Mouse (Mus musculus) CD8-positive naive resting alpha-beta T cell, adult 2 months (primary cell): ENCODE results near the gene Cabp7.

Source experiments
- DNase-seq, 2 experiments: peaks; one replicate each; pipeline ENCODE4 v3.0.0; 2022; ENCODE audit warnings: low read depth in 2 of 2, low spot score in 2 of 2

The Cabp7 gene

DNA sequence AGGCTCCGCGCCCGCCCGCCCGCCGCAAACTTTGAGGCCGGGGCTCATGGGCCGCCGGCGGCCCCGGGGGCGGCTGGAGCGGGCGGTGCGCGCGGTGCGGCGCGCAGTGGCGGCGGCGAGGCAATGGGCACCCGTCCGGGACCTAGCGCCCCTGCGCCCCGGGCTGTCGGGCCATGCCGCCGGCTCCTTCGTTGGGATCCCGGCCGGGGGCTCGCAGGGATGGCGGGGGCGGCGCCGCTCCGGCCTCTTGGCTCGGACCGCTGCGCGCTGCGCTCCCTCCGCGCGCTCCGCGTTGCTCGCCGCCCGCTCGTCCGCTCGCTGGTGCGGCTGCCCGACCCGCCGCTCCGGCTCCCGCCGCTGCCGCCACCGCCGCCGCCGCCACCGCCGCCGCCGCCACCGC, at the start of gene Cabp7:
Gene Cabp7 (minus strand): TSS at position 46 of the 400 bp plus-strand sequence.
- no peak for DNase-seq

DNA sequence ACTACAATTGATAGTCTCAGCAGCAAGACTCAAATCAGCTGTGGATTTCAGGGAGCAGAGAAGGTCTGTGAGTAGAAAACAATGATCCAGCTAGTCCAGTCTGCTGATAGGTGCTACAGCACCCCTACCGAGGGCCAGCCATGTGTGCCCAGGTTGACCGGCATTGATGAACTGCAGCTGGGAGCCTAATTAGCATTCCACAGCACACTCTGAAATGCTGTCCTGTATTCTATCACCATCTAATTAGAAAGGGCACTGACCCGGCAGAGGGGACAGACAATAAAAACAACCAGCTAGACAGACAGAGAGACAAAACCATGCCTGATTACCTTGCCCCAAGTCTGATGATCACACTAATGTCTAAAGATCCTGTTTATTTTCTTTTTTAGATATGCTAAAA, 46.4 kb upstream of the Cabp7 start:
- no peak for DNase-seq

DNA sequence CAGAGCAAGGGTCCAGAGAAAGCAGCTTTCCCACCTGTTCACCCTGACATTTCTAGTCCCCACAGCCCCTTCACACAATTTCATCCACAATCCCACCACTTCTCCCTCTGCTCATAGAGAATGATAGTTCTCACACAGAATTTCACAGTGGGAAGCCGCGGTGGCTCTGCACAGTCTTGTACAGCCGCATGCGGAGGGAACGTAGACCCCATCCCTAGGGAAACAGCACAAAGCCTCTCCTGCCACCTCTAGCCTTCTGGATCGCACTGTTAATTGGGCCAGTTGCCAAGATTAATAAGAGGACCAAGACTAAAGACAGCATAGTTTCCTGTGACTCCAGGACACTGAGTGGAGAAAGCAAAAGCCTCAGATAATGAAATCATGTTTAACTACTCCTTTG, 45.0 kb upstream of the Cabp7 start:
- DNase-seq: no peak

DNA sequence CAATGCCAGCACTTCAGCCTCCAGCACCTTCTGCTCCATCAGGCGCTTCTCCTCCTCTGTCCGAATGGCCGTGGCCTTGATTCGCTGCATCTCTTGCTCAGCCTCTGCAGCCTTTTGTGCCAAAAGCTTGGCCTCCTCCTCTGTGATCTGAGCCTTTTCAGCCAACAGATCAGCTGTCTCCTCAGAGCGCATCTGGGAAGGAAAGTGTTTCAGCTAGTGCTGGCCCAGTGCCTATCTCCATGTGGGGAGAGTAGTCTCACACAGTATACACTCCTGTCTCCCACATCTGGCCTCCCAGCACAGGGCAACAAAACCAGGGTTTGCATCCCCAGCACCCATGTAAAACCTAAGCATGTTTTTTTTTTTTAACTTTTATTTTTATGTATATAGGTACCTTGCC, 43.1 kb upstream of the Cabp7 start:
- no peak for DNase-seq

DNA sequence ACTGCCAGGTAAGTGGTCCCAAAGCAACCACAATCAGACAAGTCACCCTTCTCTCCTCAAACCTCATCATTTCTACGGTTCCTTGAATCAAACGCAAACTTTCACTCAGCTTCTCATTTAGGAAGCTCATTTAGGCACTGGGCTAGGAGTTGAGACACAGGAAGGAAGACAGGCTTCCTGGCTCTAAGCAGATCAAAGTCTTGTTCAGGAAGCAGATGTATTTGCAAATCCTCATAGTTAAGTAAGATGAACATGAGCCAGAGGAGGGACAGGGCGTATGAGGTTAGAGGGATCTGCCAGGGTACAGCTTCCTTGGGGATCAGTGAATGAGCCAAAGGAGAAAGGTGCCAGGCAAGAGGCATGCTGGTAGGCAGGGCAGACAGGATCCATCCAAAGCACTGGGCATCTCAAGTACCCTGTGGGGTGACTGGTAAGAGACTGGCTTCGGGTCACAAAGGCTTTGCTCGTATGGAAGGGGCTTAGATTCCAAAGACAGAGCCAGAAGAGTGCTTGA, 38.1 kb upstream of the Cabp7 start:
- DNase-seq: no peak

DNA sequence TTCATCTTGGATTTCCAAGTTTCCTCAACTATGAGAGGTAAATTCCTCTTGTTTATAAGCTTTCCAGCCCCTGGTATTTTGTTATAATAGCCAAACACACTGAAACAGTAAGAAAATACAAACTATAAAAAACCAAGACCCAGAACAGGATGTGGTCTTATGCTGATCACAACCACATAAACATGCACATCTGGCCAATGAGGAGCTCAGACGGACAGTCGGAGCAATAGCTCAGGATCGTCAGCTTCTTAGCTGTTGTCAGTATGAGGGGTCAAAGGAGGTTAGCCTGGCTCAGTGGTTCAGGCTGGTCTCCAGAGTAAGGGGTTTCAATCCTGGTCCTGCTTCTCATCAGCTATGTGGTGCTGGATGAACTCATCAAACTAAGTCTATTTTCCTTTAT, 36.5 kb upstream of the Cabp7 start:
- no peak for DNase-seq

DNA sequence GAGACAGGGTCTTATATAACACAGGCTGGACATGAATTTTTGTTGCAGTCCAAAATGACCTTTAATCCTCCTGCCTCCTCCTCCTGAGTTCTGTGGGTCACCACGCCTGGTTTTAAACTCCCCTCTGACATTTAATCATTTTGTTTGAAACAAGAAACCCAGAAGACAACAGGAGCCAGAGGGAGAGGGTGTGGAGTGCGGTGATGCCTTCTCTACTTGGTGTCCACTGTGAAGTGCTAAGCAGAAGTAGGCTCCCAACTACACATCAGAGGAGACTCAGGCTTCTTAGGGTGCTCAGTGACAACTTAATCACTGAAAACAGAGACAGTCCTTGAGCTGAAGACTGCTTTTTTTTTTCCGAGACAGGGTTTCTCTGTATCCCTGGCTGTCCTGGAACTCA, 34.3 kb upstream of the Cabp7 start:
- DNase-seq: no peak

DNA sequence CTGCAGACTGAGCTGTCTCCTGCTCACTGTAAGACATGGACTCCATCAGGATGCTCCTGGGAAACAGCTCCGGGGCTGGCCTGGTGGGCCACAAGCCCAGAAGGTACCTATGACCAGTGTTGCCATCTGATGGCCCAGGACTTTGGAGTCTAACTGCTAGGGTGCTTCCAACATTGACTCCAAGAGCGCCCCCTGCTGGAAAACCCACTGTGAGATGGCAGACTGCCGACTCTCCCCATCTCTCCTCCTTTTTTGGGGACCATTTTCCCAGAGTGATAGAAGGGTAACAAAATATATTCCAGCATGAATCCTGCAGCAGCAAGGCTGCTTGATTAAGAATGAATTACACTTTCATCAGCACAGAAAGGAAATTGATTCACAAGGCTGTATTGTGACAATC, 26.3 kb upstream of the Cabp7 start:
- peak; percentile 26 to 43 for DNase-seq

DNA sequence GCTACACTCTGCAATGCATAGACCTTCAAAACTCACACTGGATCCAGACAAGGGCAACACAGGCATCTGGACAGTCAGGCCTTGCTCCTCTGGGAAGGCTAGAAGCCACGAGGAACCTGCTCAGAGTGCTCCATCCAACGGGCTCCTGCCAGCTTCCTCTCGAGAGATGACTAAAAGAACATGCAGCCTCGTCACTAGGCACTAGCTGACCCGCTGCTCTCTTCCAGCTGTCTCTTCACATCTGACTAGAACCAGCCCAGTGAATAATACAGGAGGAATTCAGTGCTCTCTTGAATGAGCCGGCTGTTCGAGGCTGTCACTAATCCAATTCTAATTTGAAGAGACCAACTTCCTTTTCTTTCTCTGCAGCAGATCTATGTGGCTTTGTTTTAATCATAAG, 25.2 kb upstream of the Cabp7 start:
- DNase-seq: no peak

DNA sequence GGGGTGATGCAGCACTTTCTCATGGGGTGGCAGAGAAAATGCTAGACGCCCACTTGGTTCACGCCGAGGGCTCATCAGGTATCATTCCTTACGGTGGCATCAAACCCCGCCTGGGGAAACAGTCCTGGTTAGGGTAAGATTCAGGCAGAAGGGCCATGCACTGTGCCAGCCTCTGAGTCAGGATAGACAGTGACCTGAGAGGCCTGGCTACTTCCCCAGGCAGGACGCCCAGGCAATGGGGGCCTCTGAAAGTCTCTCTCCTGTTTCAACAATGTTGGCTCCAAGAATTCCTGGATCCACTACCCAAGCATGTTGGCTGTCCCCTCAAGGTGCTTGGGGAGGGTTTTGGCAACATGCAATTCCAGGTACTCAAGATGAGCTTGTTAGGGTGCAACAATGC, 23.3 kb upstream of the Cabp7 start:
- DNase-seq: no peak

DNA sequence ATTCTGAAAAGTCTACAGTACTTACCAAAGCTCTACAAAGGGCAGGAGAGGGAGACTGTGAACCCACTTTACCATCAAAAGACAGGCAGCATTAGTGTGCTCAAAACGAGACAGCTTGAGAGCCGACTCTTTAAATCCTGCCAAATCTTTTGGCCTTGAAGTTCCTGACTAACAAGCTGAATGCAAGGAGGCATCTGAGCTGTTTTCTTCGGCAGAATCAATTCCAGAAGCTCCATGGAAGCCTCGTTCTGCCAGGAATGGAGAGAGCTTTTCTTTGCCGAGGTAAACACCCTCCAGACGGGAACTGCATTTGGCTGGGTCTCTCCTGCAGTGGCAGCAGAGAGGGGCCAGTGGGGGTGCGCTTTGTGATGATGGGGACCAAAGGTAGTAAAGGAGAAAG, 22.7 kb upstream of the Cabp7 start:
- no peak for DNase-seq

DNA sequence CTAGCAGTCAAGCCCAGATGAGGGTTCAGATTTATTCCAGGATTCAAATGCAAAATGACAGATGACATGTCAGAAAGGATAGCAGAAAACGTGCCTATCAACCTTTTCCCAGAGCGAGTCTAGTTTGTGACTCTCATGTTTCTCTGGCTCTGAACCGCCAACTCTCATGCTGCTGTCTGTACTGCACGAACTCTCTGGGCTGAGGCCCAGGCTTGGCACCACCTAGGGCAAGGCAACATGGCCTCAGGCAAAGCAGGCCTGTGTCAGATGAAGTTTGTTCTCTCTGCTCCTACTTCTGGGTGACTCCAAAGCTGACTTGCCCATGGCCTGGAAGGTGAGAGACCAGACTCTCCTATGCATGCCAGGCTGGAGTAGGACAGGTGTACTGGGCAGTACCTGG, 21.8 kb upstream of the Cabp7 start:
- DNase-seq: no peak

DNA sequence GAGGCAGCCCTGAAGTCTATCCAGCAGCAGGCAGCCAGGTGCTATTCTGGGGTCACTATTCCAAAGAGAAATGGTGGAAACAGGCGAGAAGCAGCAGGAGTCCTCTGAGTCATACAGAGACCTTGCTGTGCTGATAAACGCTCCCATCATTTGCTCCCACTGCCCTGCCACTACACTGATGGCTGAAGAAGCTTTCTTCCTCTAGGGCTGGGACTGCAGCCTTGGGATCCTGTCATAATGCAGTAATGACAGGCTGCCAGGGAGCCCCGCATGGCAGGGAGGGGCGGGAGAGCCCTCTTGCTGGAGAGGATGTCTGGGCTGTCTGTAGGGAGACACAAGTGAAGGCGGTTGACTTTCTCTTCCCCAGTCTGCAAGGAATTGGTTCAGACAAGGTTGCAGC, 17.9 kb upstream of the Cabp7 start:
- no peak for DNase-seq

DNA sequence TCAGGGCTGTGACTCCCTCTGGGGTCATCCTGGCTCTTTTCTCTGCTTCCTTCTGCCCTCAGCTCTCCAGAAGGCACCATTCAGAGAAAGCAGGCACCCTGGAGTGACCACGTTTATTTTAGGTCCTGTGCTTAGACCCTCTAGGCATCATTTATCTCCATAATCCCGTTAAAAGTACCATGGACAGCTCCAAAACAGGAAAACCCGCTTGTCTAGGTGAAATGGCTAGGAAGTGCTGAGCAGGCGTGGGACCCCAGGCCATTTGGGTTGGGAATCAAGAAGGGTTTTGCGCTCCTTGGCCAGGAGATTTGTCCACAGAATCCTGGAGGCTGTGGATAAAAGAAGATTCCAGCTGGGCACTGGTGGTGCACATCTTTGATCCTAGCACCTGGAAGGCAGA, 17.1 kb upstream of the Cabp7 start:
- DNase-seq: no peak

DNA sequence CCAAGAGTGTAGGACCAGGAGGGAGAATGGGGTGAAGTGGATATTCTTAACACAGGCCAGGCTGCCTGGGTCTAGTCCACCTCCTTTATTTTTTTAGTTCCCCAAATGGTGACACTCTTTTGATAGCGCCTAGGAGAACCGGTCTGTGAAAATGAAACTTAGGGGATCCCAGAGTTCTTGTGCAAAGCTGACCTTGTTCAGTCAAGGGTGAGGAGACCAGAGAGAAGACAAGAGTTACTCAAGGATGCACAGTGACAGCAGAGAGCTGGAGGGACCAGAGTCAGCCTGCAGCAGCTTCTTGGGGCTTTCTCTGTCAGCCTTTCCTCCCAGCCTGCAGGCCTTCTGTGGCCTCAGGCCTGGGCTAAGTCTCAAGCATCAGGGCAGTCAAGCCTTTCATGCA, 15.9 kb upstream of the Cabp7 start:
- no peak for DNase-seq

DNA sequence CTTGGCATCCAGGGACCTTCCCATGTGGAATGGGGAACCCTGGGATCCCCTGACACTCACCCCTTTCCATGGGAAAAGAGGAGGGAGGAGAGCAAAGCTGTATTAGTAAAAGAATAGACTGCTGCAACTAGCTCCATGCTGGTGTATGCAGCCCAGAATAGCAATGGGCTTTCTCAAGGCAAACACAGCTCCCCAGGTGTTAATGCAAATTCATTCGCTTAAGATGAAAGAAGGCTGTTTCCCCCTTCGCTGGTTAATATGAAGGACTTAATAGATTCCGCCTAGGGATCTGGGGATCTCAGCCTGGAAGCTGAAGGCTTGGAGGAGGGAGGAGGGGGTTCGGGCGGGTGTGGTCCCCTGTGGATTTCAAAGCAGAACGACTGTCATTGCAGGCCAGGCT, 15.4 kb upstream of the Cabp7 start:
- DNase-seq: no peak

DNA sequence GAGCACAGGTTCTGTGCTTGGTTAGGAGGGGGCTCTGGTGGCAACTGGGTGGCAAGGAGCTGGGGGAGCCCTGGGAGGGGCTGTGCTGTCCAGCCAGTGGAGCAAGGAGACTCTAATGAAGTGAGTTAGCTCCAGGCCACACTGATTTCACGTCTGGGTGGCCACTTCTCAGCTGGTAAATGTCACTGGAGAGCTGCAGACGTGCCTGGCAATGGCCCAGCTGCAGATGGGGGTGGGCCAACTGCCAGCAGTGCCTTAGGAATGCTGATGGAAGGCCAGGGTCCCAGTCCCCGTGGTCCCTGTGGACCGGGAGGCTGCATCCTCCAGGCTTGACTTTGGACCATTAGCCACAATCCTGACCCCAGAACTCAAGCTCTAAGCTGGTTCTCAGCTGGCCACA, 13.9 kb upstream of the Cabp7 start:
- no peak for DNase-seq

DNA sequence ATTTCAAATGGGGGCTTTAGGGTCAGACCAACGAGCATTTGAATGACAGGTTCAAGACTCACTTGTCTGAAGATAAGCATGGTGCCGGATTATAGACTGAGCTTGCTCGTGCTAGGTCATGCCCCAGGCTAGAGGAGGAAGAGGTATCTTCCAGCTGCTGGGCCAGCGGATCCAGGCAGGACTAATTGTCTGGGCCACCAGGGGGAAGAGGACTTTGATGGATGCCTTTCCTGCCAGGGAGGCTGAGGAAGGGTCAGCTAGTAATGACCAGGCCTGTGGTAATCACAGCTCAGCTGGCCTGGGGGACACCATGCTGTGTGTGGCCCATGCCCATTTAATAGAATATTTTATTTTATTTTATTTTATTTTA, 11.2 kb upstream of the Cabp7 start:
- DNase-seq: no peak

DNA sequence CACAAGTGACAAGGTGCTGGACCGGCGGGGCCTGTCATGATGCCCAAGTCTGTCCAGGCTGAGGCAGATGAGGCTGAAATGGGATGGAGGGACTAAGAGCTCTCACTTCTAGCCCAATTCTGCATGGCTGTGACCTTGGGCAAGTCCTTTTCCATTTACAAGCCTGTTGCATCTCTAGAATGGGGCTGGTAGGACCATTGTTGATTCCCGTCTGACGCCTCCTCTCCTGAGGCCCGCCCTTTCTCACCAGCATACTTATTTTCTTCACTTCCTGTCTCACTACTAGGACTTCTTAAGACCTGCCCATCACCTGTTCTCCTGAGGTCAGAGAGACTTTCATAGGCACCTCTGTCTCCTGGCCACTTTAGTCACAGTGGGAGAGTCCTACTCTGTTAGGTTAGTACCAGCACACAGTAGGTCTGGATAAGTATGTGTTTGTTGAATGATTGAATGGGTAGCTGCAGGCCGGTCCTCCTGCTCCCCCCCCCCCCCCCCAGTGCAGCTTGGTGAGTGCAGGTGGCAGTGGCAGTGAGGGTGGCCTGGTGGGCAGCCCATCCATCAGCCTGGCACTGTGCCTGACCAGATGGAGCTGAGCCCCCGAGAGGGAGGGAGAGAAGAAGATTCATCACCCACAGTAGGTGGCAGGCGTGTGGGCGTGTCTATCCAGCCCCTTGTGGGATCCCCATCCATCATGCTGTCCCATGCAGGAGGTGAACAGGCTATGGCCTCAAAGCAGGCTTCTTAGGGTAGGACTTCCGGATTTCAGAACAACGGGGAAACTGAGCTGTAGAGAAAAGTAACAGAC, 10.6 kb upstream of the Cabp7 start:
- no peak for DNase-seq

DNA sequence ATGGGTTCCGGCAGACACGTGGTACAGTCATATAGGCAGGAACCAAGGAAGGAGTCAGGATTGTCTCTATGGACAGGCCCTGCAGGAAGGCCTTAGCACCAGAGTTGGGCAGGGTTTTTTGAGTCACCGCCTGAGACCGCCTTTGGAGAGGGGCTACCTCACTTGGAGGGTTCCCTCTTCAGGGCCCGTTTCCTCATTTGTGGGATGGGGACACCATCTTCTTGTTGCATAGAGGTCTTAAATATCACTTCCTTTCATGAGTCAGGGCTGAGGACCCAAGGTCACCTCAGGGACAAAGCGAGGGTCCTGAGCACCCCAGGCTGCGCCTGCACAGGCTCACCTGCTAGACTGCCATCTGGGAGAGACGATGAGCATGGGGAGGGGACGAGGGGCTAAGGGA, 9.9 kb upstream of the Cabp7 start:
- no peak for DNase-seq

DNA sequence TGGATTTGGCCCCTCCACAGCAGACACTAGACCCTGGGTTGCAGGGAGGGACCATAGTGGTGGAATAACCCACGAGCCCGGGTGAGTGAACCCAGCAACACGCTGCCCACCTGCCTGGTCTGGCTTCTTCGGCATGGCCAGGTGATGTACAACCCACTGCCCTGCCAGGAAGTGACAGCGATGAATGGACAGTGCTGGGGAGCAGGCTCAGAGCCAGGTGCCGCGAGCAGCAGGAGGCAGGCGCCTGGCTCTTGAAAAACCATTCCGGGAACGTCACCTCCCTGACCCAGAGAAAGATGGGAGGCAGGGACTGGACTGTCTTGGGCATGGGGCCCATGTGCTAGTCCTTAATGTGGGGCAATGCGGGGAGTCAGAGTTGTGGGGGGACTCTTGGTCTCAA, 8.3 kb upstream of the Cabp7 start:
- DNase-seq: no peak

DNA sequence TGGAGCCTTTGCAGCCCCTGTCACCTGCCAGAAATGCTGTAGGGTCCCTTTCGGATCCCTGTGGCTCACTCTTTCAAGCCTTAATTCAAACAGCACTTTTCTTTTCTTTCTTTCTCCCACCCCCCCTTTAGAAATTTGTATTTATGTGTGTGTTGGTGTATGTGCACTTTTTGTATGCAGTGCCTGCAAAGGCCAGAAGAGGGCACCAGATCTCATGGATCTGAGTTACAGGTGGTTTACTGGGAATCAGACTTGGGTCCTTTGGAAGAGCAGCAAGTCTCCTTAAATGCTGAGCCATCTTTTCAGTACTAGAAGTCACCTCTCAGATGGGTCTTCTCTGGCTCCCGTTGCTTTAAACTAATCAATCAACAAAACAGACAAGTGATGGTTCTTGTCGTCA, 7.5 kb upstream of the Cabp7 start:
- DNase-seq: no peak

DNA sequence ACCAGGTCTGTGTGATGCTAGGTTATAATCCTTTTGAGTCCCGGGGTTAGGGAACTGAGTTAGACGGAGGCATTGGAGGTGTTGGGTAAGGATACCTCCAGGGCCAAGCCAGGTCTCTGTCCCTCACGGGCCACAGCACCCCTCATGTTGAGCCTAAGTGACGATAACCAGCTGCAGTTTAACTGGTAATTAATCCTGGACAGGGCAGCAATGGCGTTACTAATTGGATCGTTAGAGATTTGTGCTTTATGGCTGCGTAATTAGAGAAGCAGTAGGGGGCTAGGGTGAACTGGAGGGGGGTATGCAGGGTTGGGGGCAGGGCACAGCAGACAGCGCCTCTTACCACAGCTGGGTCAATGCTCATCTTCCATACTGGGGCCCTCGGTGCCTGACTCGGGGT, 6.3 kb upstream of the Cabp7 start:
- DNase-seq: no peak
